Mouse (Mus musculus): ENCODE data around the gene Topbp1.

Topbp1 gene

DNA sequence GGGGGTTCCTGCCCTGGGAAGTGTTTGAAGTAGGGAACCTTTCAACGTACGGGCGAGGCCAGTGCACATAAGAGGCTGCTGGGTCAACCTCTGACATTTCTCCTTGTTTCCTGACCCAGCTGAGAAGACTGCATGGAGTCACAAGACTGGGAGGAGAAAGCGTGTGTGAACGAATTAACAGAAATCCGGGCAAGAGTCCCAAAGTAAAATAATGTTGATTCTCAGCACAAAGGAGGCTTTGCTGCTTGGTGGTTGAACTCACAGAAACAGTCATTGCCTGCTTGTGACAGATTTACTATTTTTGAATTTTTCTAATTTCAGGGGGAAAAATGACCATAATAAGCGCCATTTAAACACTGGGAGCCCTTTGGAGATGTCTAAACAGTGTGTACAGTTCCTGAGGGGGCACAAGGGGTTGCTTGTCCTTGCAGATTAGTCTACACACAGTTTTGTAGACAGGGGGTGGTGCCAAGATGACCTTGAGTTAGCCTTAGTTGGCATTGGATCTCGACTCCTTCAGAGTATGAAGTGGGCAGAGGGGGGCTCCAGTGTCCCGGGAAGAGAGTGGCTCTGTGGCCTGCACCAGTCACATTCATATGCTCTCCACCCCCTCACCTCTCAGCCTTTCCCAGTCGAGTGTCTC, 82.1 kb downstream of the Topbp1 start:
- DNase-seq, result no peak

DNA sequence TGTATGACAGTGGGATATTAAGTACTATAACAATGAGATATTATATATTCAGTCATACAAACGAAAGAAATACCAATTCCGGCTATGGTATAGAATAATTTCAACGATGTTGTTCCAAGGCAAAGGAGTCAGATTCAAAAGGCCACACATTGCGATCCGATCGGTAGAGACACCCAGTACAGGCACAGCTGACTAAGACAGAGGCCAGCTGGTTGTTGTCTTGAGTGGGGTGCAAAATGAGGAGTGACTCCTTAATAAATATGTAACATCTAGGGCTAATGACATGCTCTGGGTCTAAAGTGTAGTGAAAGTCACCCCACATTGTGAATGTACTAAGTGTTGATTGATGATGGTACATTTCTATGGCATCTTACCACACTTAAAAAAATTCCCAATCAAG, 84.2 kb downstream of the Topbp1 start:
- DNase-seq, result no peak

DNA sequence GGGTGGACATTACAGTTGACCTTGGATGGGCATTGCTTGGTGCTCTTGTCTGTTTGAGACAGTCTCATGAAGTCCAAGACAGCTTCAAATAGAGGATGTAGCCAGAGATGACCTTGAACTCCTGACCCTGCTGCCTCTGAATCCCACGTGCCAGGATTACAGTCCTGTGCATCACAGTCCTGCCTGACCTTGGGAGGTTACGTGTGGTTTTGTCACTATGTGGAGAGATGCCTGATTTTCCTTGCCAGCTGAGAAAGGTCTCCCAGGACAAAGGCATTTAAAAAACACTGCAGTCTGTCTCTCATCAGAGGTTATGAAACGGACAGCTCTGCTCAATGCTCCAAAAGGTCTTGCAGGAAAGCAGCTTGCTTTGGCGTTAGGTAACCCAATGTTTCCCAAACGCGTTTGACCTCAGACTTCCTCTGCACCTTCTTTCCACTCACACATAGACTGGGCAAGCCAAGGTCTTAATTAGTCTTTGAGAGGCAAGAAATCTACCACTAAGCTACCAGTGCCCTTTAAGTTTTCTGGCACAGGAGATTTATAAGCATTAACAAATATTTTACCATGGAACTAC, 86.9 kb downstream of the Topbp1 start:
- DNase-seq, result no peak

DNA sequence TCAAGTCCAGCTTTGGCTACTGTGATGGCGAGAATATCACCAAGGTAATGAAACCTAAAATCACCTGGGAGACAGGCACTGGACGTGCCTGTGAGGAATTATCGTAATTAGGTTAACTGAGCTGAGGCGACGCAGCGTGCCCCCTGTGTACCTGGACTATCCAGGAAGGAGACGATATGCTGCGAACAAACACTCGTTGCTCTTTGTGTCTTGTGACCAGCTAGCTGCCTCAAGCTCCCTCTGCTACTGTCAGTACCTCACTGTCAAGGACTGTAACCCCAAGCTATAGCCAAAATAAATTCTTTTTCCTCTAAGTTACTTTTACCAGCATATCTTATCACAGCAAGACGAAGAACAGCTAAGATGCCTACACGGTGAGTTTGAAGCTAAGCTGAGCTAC, 88.2 kb downstream of the Topbp1 start:
- no peak for DNase-seq

DNA sequence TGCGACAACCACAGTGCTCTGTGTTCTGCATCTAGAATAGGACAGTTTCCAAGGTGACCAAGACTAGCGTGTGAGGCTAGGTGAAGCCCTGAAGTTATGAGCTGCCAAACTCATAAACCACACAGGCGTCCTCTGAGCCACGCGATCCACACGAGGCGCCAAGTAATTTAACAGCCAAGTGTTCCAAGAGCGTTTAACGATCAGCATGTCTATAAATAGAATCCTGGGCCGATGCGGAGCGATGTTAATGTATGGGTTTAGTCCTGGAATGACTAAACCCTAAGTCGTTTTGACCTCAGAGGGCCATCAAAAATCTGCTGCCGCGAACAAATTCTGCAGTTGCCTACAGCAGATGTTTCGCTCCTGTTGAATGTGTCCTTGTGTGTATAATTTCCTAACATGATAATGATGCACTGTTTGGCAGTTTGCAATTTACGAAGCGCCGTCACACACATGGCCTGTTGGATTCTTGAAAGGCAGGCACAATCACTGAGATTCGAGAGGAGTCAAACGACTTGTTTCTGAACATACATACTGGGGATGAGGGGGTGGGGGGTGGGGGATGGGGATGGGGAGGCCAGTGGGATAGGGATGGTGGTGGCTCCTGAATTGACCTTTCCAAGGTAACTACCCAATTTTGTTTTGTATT, 93.6 kb downstream of the Topbp1 start:
- DNase-seq, result peak; percentile 34
